Mouse (Mus musculus) liver, adult (tissue): ENCODE measurements around the gene Gramd1c.

Experiments
- GATA4 ChIP-seq: IDR thresholded peaks from 2 replicates; pipeline ENCODE4 v1.6.1; 2014; ENCODE audit warnings: mild to moderate bottlenecking, low read length; ENCODE audit not compliant: insufficient replicate concordance

The Gramd1c gene

DNA sequence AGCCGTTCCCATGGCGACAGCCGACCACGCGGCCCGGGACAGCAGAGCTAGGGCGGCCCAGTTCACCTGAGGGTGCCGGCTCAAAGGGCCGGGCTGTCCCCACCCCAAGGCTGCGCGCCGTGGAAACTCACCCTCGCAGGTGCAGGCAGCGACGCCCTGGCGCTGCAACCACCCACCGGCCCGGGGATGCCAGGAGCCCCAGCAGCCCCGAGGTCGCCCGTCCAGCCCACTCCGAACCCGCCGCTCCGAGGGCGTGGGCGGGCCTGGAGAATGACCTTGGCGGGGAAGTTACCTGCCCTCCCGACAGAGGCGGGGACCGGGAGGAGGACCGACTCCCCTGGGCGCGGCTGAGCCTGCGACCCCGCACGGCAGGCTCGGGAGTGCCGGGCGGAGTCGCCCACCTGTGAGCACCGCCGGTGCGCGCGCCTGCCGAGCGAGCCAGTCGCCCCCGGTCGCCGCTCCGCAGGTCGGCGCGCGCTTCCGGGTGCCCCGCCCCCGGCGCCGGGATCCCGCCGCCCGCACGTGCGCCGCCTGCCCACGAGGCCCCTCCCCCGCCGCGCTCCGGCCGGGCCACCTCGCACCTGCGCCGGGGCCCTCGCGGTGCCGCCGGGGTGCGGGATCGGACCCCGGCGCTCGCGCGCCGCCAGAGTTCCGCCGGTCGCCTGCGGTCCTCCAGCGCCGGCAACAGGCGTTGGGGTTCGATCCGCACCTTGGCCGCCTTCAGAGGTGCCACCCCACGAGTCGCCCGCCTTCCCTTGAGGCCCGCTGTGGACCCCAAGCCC is 83.6 kb downstream of the Gramd1c start, which contains the start of gene Zdhhc23:
TSS of gene Zdhhc23 (minus strand) at position 464 of the 782 bp plus-strand sequence.
- no peak for TF ChIP-seq GATA4

- no peak for TF ChIP-seq GATA4
Measured at GRCm38 (mm10) chr16:43979010-43979327, 84.2 kb downstream of the Gramd1c start.

- no peak for TF ChIP-seq GATA4
Measured at GRCm38 (mm10) chr16:43973606-43974220, 89.4 kb downstream of the Gramd1c start.

- no peak for TF ChIP-seq GATA4
Measured at GRCm38 (mm10) chr16:43973147-43973546, 90.0 kb downstream of the Gramd1c start.

DNA sequence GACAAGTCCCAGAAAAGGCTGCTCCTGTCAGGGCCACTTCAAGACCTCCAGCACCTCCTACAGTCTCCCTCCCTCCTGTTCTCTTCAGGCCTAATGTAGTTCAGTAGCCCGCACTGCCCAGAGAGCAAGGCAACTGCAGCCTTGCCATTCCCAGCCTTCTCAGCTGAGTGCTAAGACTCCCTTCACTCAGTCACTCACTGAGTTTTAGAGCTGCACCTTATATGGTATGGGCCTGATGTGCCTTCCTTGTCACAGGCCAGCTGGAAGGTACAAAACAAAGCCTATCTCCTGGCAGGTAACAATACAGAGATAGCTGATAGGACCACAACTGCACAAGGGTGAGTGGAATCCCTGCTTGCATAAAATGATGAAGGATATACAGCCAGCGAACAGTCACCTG is 90.8 kb downstream of the Gramd1c start:
- no peak for TF ChIP-seq GATA4

DNA sequence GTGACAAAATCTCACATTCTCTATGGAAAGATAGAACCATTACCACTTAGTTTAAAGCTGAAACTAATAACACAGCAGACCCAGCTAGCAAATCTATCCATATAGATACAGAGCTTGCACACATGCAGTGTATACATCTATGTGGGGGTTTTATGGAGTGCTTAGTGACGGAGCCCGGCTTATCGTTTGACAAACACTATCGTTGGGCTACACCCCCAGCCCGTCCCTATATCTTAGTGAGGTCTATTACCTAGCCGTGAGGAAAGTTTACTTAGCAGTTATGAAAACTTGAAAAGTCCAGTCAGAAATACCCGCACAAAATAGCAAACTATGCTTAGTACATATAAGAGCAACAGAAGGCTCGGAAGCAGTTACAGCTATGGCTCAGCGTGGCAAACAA is 91.4 kb downstream of the Gramd1c start:
- TF ChIP-seq GATA4, result no peak

- TF ChIP-seq GATA4, result no peak
Measured at GRCm38 (mm10) chr16:43971189-43971588, 92.0 kb downstream of the Gramd1c start.

- no peak for TF ChIP-seq GATA4
Measured at GRCm38 (mm10) chr16:43970426-43970825, 92.7 kb downstream of the Gramd1c start.

- no peak for TF ChIP-seq GATA4
Measured at GRCm38 (mm10) chr16:43965781-43966389, 97.3 kb downstream of the Gramd1c start.

GRCm38 (mm10) chr16:43963780-43964179 is 99.4 kb downstream of the Gramd1c start:
- no peak for TF ChIP-seq GATA4

DNA sequence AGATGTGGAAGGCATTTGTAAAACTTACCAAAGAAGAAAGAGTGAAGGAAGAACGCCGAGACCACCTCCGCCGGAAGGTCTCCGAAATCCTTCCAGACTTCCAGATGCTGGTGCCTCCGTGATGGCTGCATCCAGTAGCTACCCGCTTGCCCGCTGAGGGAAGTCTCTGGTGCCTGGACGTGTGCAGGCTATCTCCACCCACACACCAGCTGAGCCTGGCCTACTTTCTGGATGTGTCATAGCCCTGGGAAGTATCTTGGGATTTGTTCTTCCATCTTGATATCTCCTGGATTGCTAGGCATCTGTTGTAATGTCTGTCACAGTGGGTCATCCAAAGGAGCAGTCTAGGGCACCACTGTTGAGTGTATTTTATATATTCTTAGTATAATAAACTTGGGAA is 99.9 kb downstream of the Gramd1c start:
- no peak for TF ChIP-seq GATA4

DNA sequence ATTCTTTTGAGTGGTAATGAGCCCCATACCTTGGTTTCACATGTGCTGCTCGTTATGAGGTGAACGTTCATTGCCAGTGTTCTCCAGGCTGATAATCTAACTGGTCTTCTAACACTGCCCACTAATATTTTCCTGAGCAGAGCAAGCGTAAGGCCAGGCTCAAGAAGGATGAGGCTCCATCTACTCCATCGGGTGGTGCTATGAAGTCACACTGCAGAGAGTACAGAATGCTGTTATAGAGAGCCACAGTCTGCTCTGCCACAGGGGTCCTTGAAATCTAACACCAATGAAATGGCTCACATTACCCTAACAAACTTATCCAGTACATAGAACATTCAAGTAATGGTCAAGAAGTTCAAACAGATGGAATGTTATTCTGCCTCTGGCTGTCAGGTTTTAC is 105.1 kb downstream of the Gramd1c start:
- TF ChIP-seq GATA4, result no peak

DNA sequence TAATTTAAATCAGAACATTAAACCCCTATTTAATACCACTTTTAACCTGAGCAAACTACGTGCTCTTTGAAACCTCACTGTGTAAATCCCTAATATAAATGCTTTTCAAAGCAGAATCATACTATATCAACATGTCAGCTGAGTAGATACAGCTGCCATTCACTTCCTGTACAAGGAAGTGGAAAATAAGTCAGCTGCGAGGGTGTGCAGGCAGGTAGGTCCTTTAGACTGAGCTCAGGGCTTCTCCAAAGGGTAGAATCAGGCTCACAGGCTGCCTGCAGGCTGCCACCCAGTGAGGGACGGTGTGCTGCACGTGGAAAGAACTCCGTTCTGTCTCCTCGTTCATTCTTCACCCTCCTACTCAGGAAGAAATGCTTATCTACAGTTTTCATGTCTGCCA is 108.2 kb downstream of the Gramd1c start:
- no peak for TF ChIP-seq GATA4

DNA sequence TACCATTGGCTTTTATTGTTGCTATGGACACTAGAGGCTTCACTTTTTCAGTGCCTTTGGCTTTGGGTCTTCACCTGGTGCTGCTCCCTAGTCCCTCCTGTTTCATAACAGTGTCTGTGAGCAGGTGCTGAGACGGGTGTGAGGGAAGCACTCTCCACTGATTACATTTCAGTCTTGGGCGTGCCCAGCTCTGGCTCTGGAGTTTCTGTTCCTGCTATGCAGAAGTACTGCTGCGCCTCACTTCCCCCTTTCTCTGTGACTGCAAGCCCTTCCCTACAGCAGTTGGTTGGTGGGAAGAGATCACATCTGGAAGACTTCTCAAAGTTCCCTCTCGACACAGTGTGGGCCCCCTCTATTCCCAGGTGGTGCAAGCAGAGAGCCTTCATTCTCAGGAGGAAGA is 111.6 kb downstream of the Gramd1c start:
- no peak for TF ChIP-seq GATA4

GRCm38 (mm10) chr16:43945869-43946268 is 117.3 kb downstream of the Gramd1c start:
- no peak for TF ChIP-seq GATA4

DNA sequence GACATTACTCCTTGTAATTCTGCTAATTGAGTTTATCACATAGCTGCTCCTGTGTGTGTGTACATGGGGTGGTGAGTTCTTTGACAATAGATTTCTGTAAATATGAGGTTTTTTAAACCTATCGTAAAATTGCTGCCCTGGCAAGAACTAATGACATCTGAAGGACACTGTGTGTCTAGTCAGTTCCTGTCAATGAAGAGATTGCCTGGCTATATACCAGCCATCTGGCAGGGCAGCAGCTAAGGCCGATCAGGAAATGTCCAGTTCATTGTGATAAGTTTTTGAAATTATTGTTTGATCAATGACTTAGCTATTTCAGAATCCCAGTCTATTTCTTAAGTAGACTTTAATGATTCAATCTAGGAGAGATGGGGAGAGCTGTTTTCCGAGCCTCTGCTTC is 117.8 kb downstream of the Gramd1c start:
- no peak for TF ChIP-seq GATA4
